Mouse (Mus musculus) kidney, postnatal 14 days (tissue): Measurements from ENCODE around the gene Hsp90ab1.

Experiments
- DNase-seq: peaks from one replicate; pipeline ENCODE4 v3.0.0; 2022; ENCODE audit warnings: mixed read lengths

Hsp90ab1 gene

DNA sequence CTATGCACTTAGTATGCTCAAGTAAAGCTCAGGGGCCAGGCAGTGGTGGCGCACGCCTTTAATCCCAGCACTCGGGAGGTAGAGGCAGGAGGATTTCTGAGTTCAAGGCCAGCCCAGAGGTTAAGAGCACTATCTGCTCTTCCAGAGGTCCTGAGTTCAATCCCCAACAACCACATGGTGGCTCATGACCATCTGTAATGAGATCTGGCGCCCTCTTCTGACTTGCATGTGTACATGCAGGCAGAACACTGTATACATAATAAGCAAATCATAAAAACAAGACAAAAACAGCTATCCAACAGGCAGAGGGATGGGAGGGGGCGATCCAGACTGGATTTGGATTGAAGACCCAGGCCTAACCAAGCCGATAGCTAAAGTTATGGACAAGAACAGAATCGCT, 5.8 kb upstream of the Hsp90ab1 start:
- no peak for DNase-seq

DNA sequence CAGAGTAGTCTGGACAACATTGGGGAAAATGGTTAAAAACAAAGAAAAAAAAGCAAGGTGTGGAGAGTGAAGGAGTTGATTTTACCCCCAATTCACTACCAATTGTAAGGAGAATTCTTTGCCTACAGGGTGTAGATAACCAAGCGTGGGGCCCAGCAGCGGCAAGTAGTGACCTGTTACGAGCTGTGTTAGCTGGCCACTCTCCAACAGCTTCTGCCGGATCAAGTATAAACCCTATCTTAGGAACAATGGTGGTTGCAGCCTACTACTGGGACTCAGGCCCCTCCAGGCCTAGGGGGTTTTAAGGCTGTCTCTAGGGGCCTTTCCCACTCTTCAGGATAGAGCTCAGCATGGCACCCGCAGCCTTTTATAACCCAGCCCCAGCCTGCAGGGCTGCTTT, 5.2 kb upstream of the Hsp90ab1 start:
- no peak for DNase-seq

DNA sequence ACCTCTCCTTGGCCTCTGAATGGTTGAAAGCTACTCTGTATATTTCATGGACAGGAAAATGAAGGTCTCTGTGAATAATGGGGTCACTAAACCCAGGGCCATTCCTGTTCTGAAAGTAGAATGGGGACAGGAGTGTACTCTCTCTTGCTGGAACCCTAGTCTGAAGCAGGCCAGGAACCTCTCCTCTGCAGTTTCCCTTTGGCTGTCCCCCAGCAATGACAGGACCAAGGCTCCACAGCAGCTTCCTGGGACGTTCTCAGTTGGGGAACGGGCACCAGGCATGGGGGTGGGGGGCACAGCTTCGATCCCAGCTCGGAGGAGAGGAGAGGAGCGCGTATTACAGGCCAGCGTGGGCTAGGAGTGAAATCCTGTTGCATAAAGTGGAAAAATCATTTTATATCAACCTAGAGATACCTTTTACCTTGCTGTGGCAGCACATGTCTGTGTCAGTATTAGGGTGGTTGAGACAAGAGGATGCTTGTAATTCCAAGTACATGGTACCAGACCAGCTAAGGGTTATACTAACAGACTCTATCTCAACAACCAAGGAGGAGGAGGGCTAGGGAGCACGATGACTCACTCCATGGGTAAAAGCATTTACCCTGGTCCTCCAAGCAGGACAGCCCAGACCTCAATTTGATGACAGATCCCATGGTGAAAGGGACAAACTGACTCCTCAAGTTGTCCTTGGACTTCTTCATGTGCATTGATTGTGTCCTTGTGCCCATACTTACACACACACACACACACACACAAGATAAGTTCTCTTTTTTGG, 2.2 kb upstream of the Hsp90ab1 start:
- no peak for DNase-seq

DNA sequence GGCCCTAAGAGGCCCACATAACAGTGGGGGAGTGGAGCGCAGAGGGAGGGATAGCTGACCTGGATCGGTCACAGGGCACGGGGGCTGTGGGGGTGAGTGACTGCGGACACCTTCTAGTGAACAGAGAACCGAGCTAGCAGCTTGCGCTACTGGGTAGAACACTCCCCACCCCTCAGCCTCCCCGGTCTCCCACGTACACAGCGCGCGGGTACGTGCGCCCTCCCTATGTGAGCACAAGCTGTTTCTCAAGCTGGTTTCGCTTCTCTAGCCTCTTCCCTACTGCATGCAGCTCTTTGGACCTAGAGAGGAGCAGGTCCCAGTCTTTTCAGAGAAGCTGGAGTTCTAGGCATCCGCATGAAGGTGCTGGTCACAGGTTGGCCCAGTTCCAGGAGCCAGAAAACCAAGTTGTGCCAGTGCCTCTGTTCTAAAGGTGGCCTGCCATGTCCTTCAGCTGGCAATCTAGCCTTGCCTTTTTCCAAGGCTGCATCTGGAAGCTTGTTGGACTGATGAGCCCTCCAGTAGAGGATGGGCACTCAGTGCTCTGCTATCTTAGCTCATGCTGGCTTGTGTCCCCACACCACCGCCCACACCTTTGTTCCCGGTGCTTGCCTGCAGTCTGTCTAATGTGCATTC, 1.2 kb upstream of the Hsp90ab1 start:
- DNase-seq = peak; percentile 74

- DNase-seq = peak; percentile 99
These were observed 681 bp upstream of the Hsp90ab1 start for GRCm38 (mm10) chr17:45573780-45574123.

- peak; percentile 91 for DNase-seq
These were observed 676 bp downstream of the Hsp90ab1 start for GRCm38 (mm10) chr17:45572103-45573086.

DNA sequence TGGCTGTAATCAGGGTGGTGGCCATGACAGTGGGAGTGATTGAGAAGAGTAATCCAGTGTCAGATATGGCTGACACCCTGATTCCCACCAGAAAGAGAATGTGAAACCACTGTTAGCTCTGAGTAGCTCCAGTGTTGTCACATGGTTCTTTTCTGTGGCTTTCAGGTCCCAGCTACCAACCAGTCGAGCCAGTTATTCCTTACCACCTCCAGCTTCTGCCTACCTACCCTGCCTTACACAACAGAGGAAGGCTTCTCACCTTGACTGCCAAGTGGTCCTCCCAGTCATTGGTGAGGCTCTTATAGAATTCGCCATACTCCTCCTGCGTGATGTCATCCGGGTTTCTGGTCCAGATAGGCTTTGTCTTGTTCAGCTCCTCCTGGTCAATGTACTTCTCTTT, 3.1 kb downstream of the Hsp90ab1 start:
- no peak for DNase-seq

- DNase-seq = no peak
These were observed 4.1 kb downstream of the Hsp90ab1 start for GRCm38 (mm10) chr17:45568990-45569389.

DNA sequence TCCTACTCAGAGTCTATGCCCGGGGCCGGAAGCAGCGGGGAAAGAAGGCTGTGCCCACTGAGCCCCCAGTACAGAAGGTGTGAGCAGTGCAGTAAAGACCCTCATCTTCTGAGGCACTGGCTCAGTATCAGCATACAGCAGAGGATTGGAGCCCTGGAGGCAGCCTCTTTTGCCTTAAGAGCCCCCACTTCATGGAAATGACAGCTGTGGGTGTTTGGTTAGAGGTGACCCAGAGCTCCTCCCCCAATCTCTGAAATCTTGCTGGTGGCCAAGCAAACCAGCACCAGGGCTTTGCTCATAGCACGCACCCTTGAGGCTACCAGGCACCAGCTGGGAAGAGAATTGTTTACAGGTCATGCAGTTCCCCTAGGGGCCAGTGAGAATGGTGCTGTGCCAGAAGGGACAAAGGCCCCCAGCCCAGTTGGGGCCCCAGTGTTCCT, 5.9 kb downstream of the Hsp90ab1 start:
- DNase-seq = no peak

- DNase-seq = peak; percentile 20
These were observed 6.5 kb downstream of the Hsp90ab1 start for GRCm38 (mm10) chr17:45566360-45567161.

- DNase-seq = no peak
These were observed 7.1 kb downstream of the Hsp90ab1 start for GRCm38 (mm10) chr17:45566031-45566359.

DNA sequence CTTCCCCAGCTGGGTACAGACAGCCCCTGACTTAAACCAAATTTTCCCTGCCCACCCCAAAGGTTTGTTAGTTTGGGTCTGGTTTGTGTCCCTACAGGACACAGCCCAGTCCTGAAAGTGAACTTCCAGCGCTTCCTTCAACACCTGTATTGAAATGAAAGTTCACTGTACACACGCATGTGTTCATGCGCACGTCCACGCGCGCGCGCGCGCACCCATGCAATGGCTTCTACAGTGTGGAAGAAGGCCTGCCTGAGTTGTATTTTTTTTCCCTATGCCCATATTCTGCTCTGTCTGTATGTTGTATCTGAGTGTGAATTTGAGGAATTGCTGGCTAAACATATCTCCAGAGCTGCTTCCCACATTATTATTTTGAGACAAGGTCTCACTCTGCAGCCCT, 8.0 kb downstream of the Hsp90ab1 start:
- no peak for DNase-seq

DNA sequence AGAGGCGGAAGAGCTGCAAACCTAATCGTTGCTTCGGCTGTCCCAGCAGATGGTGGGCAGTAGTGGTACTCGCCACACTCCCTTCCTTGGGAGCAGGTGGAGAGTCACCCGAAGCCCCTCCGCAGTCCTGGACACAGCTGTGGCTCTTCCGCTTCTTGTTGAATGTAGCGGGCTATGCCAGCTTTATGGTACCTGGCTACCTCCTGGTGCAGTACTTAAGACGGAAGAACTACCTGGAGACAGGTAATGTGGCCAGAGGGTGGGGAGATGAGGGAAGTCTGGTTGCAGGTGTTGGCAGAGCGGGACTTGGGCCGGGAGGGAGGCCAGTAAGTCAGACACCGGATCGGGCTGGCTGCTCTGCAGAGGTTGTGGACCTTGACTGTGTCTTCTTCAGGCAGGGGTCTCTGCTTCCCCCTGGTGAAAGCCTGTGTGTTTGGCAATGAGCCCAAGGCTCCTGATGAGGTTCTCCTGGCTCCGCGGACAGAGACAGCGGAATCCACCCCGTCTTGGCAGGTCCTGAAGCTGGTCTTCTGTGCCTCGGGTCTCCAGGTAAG, 8.5 kb downstream of the Hsp90ab1 start:
- DNase-seq = no peak

GRCm38 (mm10) chr17:45563655-45564530, 9.2 kb downstream of the Hsp90ab1 start, which contains the start of gene Slc35b2:
Gene Slc35b2, plus strand, starts transcription at chr17:45563874.
- DNase-seq = peak; percentile 95

GRCm38 (mm10) chr17:45563216-45563615, 9.9 kb downstream of the Hsp90ab1 start:
- DNase-seq = no peak

DNA sequence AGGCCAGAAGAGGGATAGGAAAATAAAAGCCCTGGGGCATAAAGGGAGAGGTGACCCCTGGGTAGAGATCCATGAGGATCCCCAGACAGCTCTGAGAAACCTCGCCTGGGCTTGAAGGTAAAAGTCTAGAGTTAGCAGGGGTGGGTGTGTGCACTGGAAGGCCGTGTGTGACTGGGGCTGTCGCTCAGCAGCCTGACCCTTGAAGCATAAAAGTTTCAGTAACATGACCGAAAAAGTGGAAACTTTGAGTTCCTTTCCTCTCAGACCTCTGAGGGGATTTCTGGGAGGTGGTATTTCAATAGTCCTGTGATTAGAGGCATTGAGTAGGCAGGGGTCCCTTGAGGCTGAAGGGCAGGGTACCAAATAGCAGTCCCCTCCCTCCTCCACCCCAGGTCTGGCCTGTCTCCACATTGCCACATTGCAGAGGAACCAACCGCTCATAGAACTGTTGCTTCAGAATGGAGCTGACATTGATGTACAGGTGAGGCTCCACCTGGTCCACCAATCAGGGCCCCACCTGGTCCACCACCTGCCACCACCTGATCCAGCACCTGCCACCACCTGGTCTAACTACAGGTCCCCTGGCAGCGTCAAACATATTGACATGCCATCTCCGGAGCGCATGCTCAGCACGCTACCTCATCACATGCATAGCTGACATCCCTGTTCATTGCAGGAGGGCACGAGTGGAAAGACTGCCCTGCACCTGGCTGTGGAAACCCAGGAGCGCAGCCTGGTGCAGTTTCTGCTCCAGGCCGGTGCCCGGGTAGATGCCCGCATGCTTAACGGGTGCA, 13.1 kb downstream of the Hsp90ab1 start:
- no peak for DNase-seq

DNA sequence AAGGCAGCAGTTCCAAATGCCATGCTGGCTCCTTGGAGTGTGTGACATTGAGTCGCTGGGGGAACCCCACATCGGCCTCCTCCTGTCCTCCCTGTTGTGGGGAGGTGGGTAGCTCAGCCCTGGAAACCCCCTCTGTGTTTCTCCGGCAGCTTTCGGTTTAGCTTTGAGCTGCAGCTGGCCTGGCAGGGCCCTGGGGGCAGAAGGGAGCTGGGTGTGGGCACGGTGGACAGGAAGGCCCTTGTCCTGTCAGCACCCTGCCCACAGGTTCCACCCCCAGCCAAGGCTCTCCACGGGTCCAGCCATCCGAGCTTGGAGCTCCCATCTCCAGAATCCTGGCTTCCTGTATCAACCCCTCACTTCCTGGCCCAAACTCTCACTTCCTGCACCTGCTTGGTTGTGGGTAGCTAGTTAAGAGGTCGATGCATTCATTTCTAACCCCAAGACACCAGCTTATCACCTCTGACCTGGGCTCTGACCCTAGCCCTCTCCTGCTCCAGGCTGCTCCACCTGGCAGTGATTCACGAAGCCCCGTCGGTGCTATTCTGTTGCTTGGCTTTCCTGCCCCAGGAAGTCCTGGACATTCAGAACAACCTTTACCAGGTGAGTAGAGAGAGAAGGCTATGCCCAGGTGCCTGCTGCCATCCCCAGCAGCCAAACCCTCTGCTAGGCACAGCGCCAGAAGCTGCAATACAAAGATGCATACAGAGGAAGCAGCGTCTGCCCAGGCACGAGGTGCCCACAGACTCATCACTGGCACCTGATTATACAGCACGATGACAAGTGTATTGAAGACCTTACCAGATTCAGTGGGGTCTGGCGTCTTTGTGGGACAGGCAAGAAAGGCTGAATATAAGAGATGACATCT, 14.8 kb downstream of the Hsp90ab1 start:
- no peak for DNase-seq

GRCm38 (mm10) chr17:45557246-45557824, 15.7 kb downstream of the Hsp90ab1 start:
- DNase-seq = no peak
